Mouse (Mus musculus): ENCODE measurements around the gene Ank. TPM values are rescaled to one million over a fixed set of nuclear protein-coding genes. Genes with fewer than 3 reads are reported as not detected.

Ank gene
- polyA plus RNA-seq, 1 experiment, result 35.9 TPM

GRCm38 (mm10) chr15:27594973-27595372 lies 128.5 kb downstream of the Ank start:
- TF ChIP-seq POLR2A (IDR thresholded peaks at IDR 0.05; ENCODE audit: borderline replicate concordance, extremely low read depth, insufficient read depth, insufficient read length, poor library complexity, severe bottlenecking) (no peak), CTCF (IDR thresholded peaks at IDR 0.05; ENCODE audit: borderline replicate concordance, extremely low read depth, insufficient read depth, insufficient read length) (no peak)
- DNase-seq (ENCODE audit: low read depth), result peak; percentile 48

- TF ChIP-seq CTCF (IDR thresholded peaks at IDR 0.05; ENCODE audit: borderline replicate concordance, extremely low read depth, insufficient read depth, insufficient read length) (no peak), POLR2A (IDR thresholded peaks at IDR 0.05; ENCODE audit: borderline replicate concordance, extremely low read depth, insufficient read depth, insufficient read length, poor library complexity, severe bottlenecking) (no peak)
- DNase-seq (ENCODE audit: low read depth), result no peak
Measured at GRCm38 (mm10) chr15:27595560-27595959, 129.1 kb downstream of the Ank start.

- no peak for DNase-seq (ENCODE audit: low read depth)
- TF ChIP-seq POLR2A (IDR thresholded peaks at IDR 0.05; ENCODE audit: borderline replicate concordance, extremely low read depth, insufficient read depth, insufficient read length, poor library complexity, severe bottlenecking), result no peak
- TF ChIP-seq CTCF (IDR thresholded peaks at IDR 0.05; ENCODE audit: borderline replicate concordance, extremely low read depth, insufficient read depth, insufficient read length), result no peak
Measured at GRCm38 (mm10) chr15:27596463-27597140, 130.1 kb downstream of the Ank start.

- DNase-seq (ENCODE audit: low read depth), result no peak
- no peak for TF ChIP-seq POLR2A (IDR thresholded peaks at IDR 0.05; ENCODE audit: borderline replicate concordance, extremely low read depth, insufficient read depth, insufficient read length, poor library complexity, severe bottlenecking)
- no peak for TF ChIP-seq CTCF (IDR thresholded peaks at IDR 0.05; ENCODE audit: borderline replicate concordance, extremely low read depth, insufficient read depth, insufficient read length)
Measured at GRCm38 (mm10) chr15:27597516-27597915, 131.0 kb downstream of the Ank start.

GRCm38 (mm10) chr15:27598786-27599385 lies 132.4 kb downstream of the Ank start:
- DNase-seq (ENCODE audit: low read depth), result no peak
- TF ChIP-seq POLR2A (IDR thresholded peaks at IDR 0.05; ENCODE audit: borderline replicate concordance, extremely low read depth, insufficient read depth, insufficient read length, poor library complexity, severe bottlenecking) (no peak), CTCF (IDR thresholded peaks at IDR 0.05; ENCODE audit: borderline replicate concordance, extremely low read depth, insufficient read depth, insufficient read length) (no peak)

- TF ChIP-seq CTCF (IDR thresholded peaks at IDR 0.05; ENCODE audit: borderline replicate concordance, extremely low read depth, insufficient read depth, insufficient read length) (no peak), POLR2A (IDR thresholded peaks at IDR 0.05; ENCODE audit: borderline replicate concordance, extremely low read depth, insufficient read depth, insufficient read length, poor library complexity, severe bottlenecking) (no peak)
- no peak for DNase-seq (ENCODE audit: low read depth)
Measured at GRCm38 (mm10) chr15:27600524-27600923, 134.0 kb downstream of the Ank start.

GRCm38 (mm10) chr15:27604558-27604957 lies 138.1 kb downstream of the Ank start:
- TF ChIP-seq POLR2A (IDR thresholded peaks at IDR 0.05; ENCODE audit: borderline replicate concordance, extremely low read depth, insufficient read depth, insufficient read length, poor library complexity, severe bottlenecking), result no peak
- no peak for TF ChIP-seq CTCF (IDR thresholded peaks at IDR 0.05; ENCODE audit: borderline replicate concordance, extremely low read depth, insufficient read depth, insufficient read length)

GRCm38 (mm10) chr15:27605252-27605651 lies 138.8 kb downstream of the Ank start:
- DNase-seq (ENCODE audit: low read depth), result no peak
- no peak for TF ChIP-seq POLR2A (IDR thresholded peaks at IDR 0.05; ENCODE audit: borderline replicate concordance, extremely low read depth, insufficient read depth, insufficient read length, poor library complexity, severe bottlenecking)
- no peak for TF ChIP-seq CTCF (IDR thresholded peaks at IDR 0.05; ENCODE audit: borderline replicate concordance, extremely low read depth, insufficient read depth, insufficient read length)

More at GRCm38 (mm10) chr15:27604558-27604957, 138.1 kb downstream of the Ank start:
- DNase-seq (ENCODE audit: low read depth), result no peak

GRCm38 (mm10) chr15:27609554-27609953 lies 143.1 kb downstream of the Ank start:
- DNase-seq (ENCODE audit: low read depth), result no peak
- TF ChIP-seq CTCF (IDR thresholded peaks at IDR 0.05; ENCODE audit: borderline replicate concordance, extremely low read depth, insufficient read depth, insufficient read length) (no peak), POLR2A (IDR thresholded peaks at IDR 0.05; ENCODE audit: borderline replicate concordance, extremely low read depth, insufficient read depth, insufficient read length, poor library complexity, severe bottlenecking) (no peak)

- no peak for TF ChIP-seq POLR2A (IDR thresholded peaks at IDR 0.05; ENCODE audit: borderline replicate concordance, extremely low read depth, insufficient read depth, insufficient read length, poor library complexity, severe bottlenecking)
- peak; percentile 82; the same call in 1 of the 2 replicates for TF ChIP-seq CTCF (IDR thresholded peaks at IDR 0.05; ENCODE audit: borderline replicate concordance, extremely low read depth, insufficient read depth, insufficient read length)
- peak; percentile 92 for DNase-seq (ENCODE audit: low read depth)
Measured at GRCm38 (mm10) chr15:27612533-27613221, 146.2 kb downstream of the Ank start.

GRCm38 (mm10) chr15:27613255-27613654 lies 146.8 kb downstream of the Ank start:
- no peak for DNase-seq (ENCODE audit: low read depth)
- no peak for TF ChIP-seq CTCF (IDR thresholded peaks at IDR 0.05; ENCODE audit: borderline replicate concordance, extremely low read depth, insufficient read depth, insufficient read length)
- TF ChIP-seq POLR2A (IDR thresholded peaks at IDR 0.05; ENCODE audit: borderline replicate concordance, extremely low read depth, insufficient read depth, insufficient read length, poor library complexity, severe bottlenecking), result no peak
